Mouse (Mus musculus) forebrain, postnatal 0 days (tissue): Measurements from ENCODE around the gene Lsm4. TPM values are rescaled to one million over a fixed set of nuclear protein-coding genes. Genes with fewer than 3 reads are reported as not detected.

ENCODE experiments used
- ATAC-seq: fragments of 200-750 bp; cut with Nextera tagmentation; 2 replicates; pipeline ENCODE4 v1.8.0; 2017; ENCODE audit warnings: mild to moderate bottlenecking, moderate library complexity
- DNase-seq: peaks from one replicate; pipeline ENCODE4 v3.0.0-alpha.2; 2015
- H3K27ac ChIP-seq: fragments of 300-500 bp; sonication (generic); 2 replicates; pipeline ENCODE4 v1.5.1; 2014; ENCODE audit warnings: low read depth, mild to moderate bottlenecking, antibody characterized with exemption, low read length, moderate library complexity, mixed read lengths
- H3K27me3 ChIP-seq: fragments of 300-500 bp; sonication (generic); 2 replicates; pipeline ENCODE4 v1.6.1; 2014; ENCODE audit warnings: mild to moderate bottlenecking, low read length, mixed read lengths; ENCODE audit not compliant: insufficient read depth
- H3K36me3 ChIP-seq: fragments of 300-500 bp; sonication (generic); 2 replicates; pipeline ENCODE4 v1.6.1; 2014; ENCODE audit warnings: mild to moderate bottlenecking, moderate library complexity; ENCODE audit not compliant: insufficient read depth
- H3K4me1 ChIP-seq: fragments of 300-500 bp; sonication (generic); 2 replicates; pipeline ENCODE4 v1.6.1; 2014; ENCODE audit warnings: antibody characterized with exemption; ENCODE audit not compliant: insufficient read depth
- H3K4me2 ChIP-seq: fragments of 300-500 bp; sonication (generic); 2 replicates; pipeline ENCODE4 v1.6.1; 2014; ENCODE audit warnings: low read depth, mild to moderate bottlenecking, moderate library complexity
- H3K4me3 ChIP-seq: fragments of 300-500 bp; sonication (generic); 2 replicates; pipeline ENCODE4 v1.5.1; 2014; ENCODE audit warnings: low read depth, low read length, mixed read lengths
- H3K9ac ChIP-seq: fragments of 300-500 bp; sonication (generic); 2 replicates; pipeline ENCODE4 v1.6.1; 2014; ENCODE audit warnings: mild to moderate bottlenecking
- H3K9me3 ChIP-seq: fragments of 300-500 bp; sonication (generic); 2 replicates; pipeline ENCODE4 v1.6.1; 2016; ENCODE audit warnings: low read length
- CTCF ChIP-seq: sonication (generic); IDR thresholded peaks from 2 replicates; pipeline ENCODE4 v1.5.1; 2016; ENCODE audit warnings: antibody characterized with exemption, control low read depth, low read depth
- WGBS: fragments of 180-500 bp; shearing (Covaris S2); extraction: QIAGEN DNeasy Blood & Tissue Kit; methylation state at CpG from one replicate; pipeline ENCODE4 v1.1.7; 2014; 5-methylcytosine and 5-hydroxymethylcytosine counted together
- polyA plus RNA-seq: library from polyadenylated mRNA; unstranded; fragments of >200 nt; fragmentation: Nextera tagmentation; extraction: Ambion mirVana; gene quantifications from 2 replicates; pipeline ENCODE4 v1.2.1, GENCODE M21; 2015
- total RNA-seq: library from RNA; depleted of rRNA; stranded (reverse); fragments of >200 nt; gene quantifications from 2 replicates; pipeline ENCODE4 v1.2.3, GENCODE M21; 2014

The Lsm4 gene
- total and polyA plus RNA-seq, 2 experiments from 2014 or later, result 140 to 177 TPM

GRCm38 (mm10) chr8:70664631-70665030 lies 8.4 kb upstream of the Lsm4 start:
- TF ChIP-seq CTCF, result no peak
- Histone ChIP-seq H3K4me2 (no peak overlapping the region), H3K9ac (no peak overlapping the region), H3K36me3 (no peaks in the 10 kb centered on the region), H3K27me3 (no peaks in the 10 kb centered on the region), H3K9me3 (no peaks in the 10 kb centered on the region), H3K4me1 (peaks cover 3% of the 10 kb centered on the region; the same call in 1 of the 2 replicates), H3K27ac (no peak overlapping the region), H3K4me3 (no peak overlapping the region)
- DNase-seq (no peak), ATAC-seq (no peak)
- WGBS, result 85% methylated on average over 3 of the region's 3 CpGs

- Histone ChIP-seq H3K4me2 (no peak overlapping the region), H3K9me3 (no peaks in the 10 kb centered on the region), H3K4me3 (no peak overlapping the region), H3K36me3 (no peaks in the 10 kb centered on the region), H3K27ac (no peak overlapping the region), H3K9ac (no peak overlapping the region), H3K4me1 (no peaks in the 10 kb centered on the region), H3K27me3 (no peaks in the 10 kb centered on the region)
- WGBS, result 86% methylated on average over 2 of the region's 2 CpGs
- ATAC-seq (no peak), DNase-seq (no peak)
- no peak for TF ChIP-seq CTCF
Measured at GRCm38 (mm10) chr8:70665599-70665998, 7.4 kb upstream of the Lsm4 start.

- peak; percentile 79 for ATAC-seq
- WGBS, result 51% methylated on average over 5 of the region's 5 CpGs
- peak; percentile 49 for DNase-seq
- 0 out of 2 replicates have a peak, but pooled peaks cover under 1% of the 10 kb centered on the region for H3K4me1 ChIP-seq
- no peak for TF ChIP-seq CTCF
- H3K27ac ChIP-seq, result no peak overlapping the region
- no peaks in the 10 kb centered on the region for H3K27me3 ChIP-seq
- H3K9ac ChIP-seq, result no peak overlapping the region
- H3K4me3 ChIP-seq, result no peak overlapping the region
- no peak overlapping the region for H3K4me2 ChIP-seq
- no peaks in the 10 kb centered on the region for H3K36me3 ChIP-seq
- H3K9me3 ChIP-seq, result no peaks in the 10 kb centered on the region
Measured at GRCm38 (mm10) chr8:70667071-70667470, 6.0 kb upstream of the Lsm4 start.

DNA sequence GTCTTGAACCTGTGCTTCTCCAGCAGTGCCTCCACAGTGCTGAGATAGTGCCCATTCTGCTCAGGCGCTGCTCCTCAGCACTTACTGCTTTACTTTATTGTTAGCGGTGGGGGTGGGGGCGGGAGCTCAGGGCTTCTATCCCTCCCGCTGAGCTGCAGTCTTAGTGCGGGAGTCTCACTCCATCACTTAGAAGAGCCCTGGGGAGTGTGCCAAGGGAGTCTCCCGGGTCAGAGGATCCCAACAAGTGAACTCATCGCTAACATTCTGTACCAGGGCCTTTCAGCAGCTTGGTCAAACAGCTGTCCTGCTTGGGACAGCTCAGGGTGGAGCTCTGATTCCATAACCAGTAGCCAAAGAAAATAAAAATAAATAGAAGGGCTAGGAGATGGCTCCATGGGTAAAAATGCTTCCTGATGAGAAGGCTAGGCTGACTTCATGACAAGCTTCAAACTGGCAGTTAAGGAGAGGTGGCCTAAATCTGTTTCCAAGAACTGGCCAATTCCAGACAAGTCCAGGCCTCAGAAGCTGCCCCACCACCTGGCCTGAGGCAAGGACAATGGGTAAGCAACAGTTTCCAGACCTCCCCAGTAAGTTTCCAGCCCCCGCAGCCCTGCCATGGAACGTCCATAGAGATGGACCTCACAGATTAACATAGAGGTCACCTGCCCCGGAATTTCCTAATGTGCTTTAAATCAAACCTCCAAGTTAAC lies 1.3 kb upstream of the Lsm4 start:
- no peak overlapping the region for H3K27ac ChIP-seq
- DNase-seq (no peak), ATAC-seq (no peak)

GRCm38 (mm10) chr8:70672325-70673078 lies 546 bp upstream of the Lsm4 start:
- peak; percentile 22 for DNase-seq
- TF ChIP-seq CTCF, result no peak
- Histone ChIP-seq H3K9ac (peak overlapping the region; percentile 53), H3K27ac (peak overlapping the region; percentile 91), H3K27me3 (no peaks in the 10 kb centered on the region), H3K36me3 (peaks cover under 1% of the 10 kb centered on the region; the same call in 1 of the 2 replicates), H3K4me2 (peak overlapping the region; percentile 47), H3K4me1 (peaks cover 14% of the 10 kb centered on the region), H3K4me3 (peak overlapping the region; percentile 31), H3K9me3 (no peaks in the 10 kb centered on the region)
- WGBS, result 35% methylated on average over 19 of the region's 19 CpGs
- no peak for ATAC-seq

More for the DNA sequence above, 1.3 kb upstream of the Lsm4 start:
- Histone ChIP-seq H3K4me3 (no peak overlapping the region), H3K9ac (no peak overlapping the region), H3K9me3 (no peaks in the 10 kb centered on the region), H3K4me2 (no peak overlapping the region), H3K4me1 (peaks cover 14% of the 10 kb centered on the region), H3K36me3 (no peaks in the 10 kb centered on the region), H3K27me3 (no peaks in the 10 kb centered on the region)
- TF ChIP-seq CTCF, result no peak
- WGBS, result 61% methylated on average over 10 of the region's 10 CpGs

GRCm38 (mm10) chr8:70674109-70674508 lies 1.1 kb downstream of the Lsm4 start:
- H3K36me3 ChIP-seq, result peaks cover 16% of the 10 kb centered on the region
- H3K4me1 ChIP-seq, result peaks cover 14% of the 10 kb centered on the region
- ATAC-seq (no peak), DNase-seq (no peak)
- H3K9me3 ChIP-seq, result no peaks in the 10 kb centered on the region
- 84% methylated on average over 3 of the region's 3 CpGs for WGBS
- H3K27ac ChIP-seq, result peak overlapping the region; percentile 96
- no peak for TF ChIP-seq CTCF
- peak overlapping the region; percentile 55 for H3K4me2 ChIP-seq
- no peaks in the 10 kb centered on the region for H3K27me3 ChIP-seq
- peak overlapping the region; percentile 66 for H3K4me3 ChIP-seq
- H3K9ac ChIP-seq, result peak overlapping the region; percentile 67

DNA sequence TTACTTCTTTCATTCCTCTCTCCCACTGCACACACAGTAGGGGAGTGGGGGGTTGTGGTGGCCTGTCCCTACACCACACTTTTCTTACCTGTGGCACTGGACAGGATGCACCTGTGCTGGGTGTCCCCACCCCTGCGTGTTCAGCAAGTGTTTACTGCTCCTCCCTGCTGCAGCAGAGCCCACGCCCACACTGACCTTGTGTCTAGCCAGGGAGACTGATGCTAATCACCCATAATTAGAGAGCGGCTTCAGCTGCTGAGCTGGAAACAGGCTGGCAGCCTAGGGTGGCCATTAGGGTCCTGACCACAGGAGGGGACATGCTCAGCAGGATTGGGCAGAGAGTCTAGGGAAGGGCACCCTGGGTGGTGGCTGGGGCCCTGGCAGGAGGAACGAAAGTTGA lies 1.7 kb downstream of the Lsm4 start:
- ATAC-seq (no peak), DNase-seq (no peak)
- Histone ChIP-seq H3K36me3 (peaks cover 22% of the 10 kb centered on the region), H3K4me2 (no peak overlapping the region), H3K9me3 (no peaks in the 10 kb centered on the region), H3K4me3 (no peak overlapping the region), H3K27ac (no peak overlapping the region), H3K27me3 (no peaks in the 10 kb centered on the region), H3K9ac (no peak overlapping the region), H3K4me1 (peaks cover 14% of the 10 kb centered on the region)
- WGBS, result 79% methylated on average over 4 of the region's 4 CpGs
- TF ChIP-seq CTCF, result no peak
